Mouse (Mus musculus) MEL (cell line): ENCODE data around the gene Mmd. TPM values are rescaled to one million over a fixed set of nuclear protein-coding genes. Genes with fewer than 3 reads are reported as not detected.

Experiments used
- DNase-seq: peaks from one replicate; pipeline ENCODE4 v3.0.0; 2011; ENCODE audit warnings: low read depth, low spot score
- H3K27ac ChIP-seq: 2 replicates; pipeline ENCODE4 v1.5.1; 2012; ENCODE audit warnings: low read depth, mild to moderate bottlenecking, control low read depth, low read length, moderate library complexity; ENCODE audit not compliant: control insufficient read depth
- H3K27me3 ChIP-seq, 2 experiments: fragments of 150-350 bp in 1 of 2; sonication (generic) in 1 of 2; 2 replicates each; pipeline ENCODE4 v1.6.1; 2012; ENCODE audit warnings: low read length in 2 of 2, mild to moderate bottlenecking in 2 of 2, improper control_type of control experiment in 1 of 2, moderate library complexity in 1 of 2; ENCODE audit not compliant: insufficient read depth in 2 of 2, control insufficient read depth in 1 of 2
- H3K36me3 ChIP-seq, 2 experiments: 2 replicates each; pipeline ENCODE4 v1.6.1; 2012 to 2014; ENCODE audit warnings: low read length in 2 of 2, improper control_type of control experiment in 1 of 2, inconsistent platforms in 1 of 2, mild to moderate bottlenecking in 1 of 2; ENCODE audit not compliant: insufficient read depth in 2 of 2, control insufficient read depth in 1 of 2
- H3K4me1 ChIP-seq, 2 experiments: fragments of 150-350 bp in 1 of 2; sonication (generic) in 1 of 2; 2 replicates each; pipeline ENCODE4 v1.6.1; 2012; ENCODE audit warnings: low read length in 2 of 2, improper control_type of control experiment in 1 of 2, mild to moderate bottlenecking in 1 of 2; ENCODE audit not compliant: insufficient read depth in 2 of 2, control insufficient read depth in 1 of 2
- H3K4me3 ChIP-seq, 2 experiments: fragments of 150-350 bp in 1 of 2; sonication (generic) in 1 of 2; 2 replicates each; pipeline ENCODE4 v1.5.1; 2012; ENCODE audit warnings: low read depth in 2 of 2, low read length in 2 of 2, mild to moderate bottlenecking in 2 of 2, moderate library complexity in 2 of 2, control low read depth in 1 of 2, improper control_type of control experiment in 1 of 2; ENCODE audit not compliant: control insufficient read depth in 1 of 2, insufficient read depth in 1 of 2
- H3K79me2 ChIP-seq: 2 replicates; pipeline ENCODE4 v1.6.1; 2012; ENCODE audit warnings: mild to moderate bottlenecking, low read length, moderate library complexity; ENCODE audit not compliant: control insufficient read depth, poor library complexity, insufficient read depth
- H3K9ac ChIP-seq: 2 replicates; pipeline ENCODE4 v1.6.1; 2012; ENCODE audit warnings: low read depth, mild to moderate bottlenecking, control low read depth, low read length, moderate library complexity; ENCODE audit not compliant: control insufficient read depth, poor library complexity, severe bottlenecking
- H3K9me3 ChIP-seq: fragments of 150-350 bp; sonication (generic); replicated peaks from 2 replicates; pipeline ENCODE4 v1.6.1; 2012; ENCODE audit warnings: mild to moderate bottlenecking, low read length, improper control_type of control experiment, moderate library complexity; ENCODE audit not compliant: insufficient read depth
- BHLHE40 ChIP-seq: IDR thresholded peaks from 2 replicates; pipeline ENCODE4 v1.6.1; 2012; ENCODE audit warnings: low read depth, mild to moderate bottlenecking, inconsistent platforms, low read length, improper control_type of control experiment, borderline replicate concordance
- CHD2 ChIP-seq: IDR thresholded peaks from 2 replicates; pipeline ENCODE4 v1.6.1; 2011; ENCODE audit warnings: low read length, improper control_type of control experiment
- ELF1 ChIP-seq: IDR thresholded peaks from 2 replicates; pipeline ENCODE4 v1.6.1; 2014; ENCODE audit warnings: low read depth, mild to moderate bottlenecking, inconsistent platforms, low read length, improper control_type of control experiment, moderate library complexity
- GABPA ChIP-seq: IDR thresholded peaks from 2 replicates; pipeline ENCODE4 v1.6.1; 2012; ENCODE audit warnings: low read depth, mild to moderate bottlenecking, inconsistent platforms, low read length, improper control_type of control experiment, moderate library complexity
- KAT2A ChIP-seq: conservative IDR thresholded peaks from 2 replicates; pipeline ENCODE4 v1.6.1; 2012; ENCODE audit warnings: low read depth, low read length, improper control_type of control experiment, inconsistent platforms
- MAFK ChIP-seq: IDR thresholded peaks from 2 replicates; pipeline ENCODE4 v1.6.1; 2011; ENCODE audit warnings: low read depth, mild to moderate bottlenecking, low read length, improper control_type of control experiment, borderline replicate concordance
- MEF2A ChIP-seq: IDR thresholded peaks from 2 replicates; pipeline ENCODE4 v1.6.1; 2014; ENCODE audit warnings: low read depth, mild to moderate bottlenecking, inconsistent platforms, low read length, improper control_type of control experiment; ENCODE audit not compliant: poor library complexity, insufficient replicate concordance, severe bottlenecking; ENCODE audit errors: extremely low read depth
- MYC ChIP-seq: IDR thresholded peaks from 2 replicates; pipeline ENCODE4 v1.6.1; 2011; ENCODE audit warnings: low read depth, mild to moderate bottlenecking, low read length, improper control_type of control experiment, moderate library complexity
- NELFE ChIP-seq: IDR thresholded peaks from 2 replicates; pipeline ENCODE4 v1.6.1; 2011; ENCODE audit warnings: low read depth, low read length, improper control_type of control experiment
- POLR2A ChIP-seq, 2 experiments: IDR thresholded peaks; 2 replicates each; pipeline ENCODE4 v1.6.1; 2011 to 2012; ENCODE audit warnings: low read length in 2 of 2, mild to moderate bottlenecking in 2 of 2, control low read depth in 1 of 2, improper control_type of control experiment in 1 of 2, low read depth in 1 of 2, moderate library complexity in 1 of 2; ENCODE audit not compliant: control insufficient read depth in 1 of 2, insufficient read depth in 1 of 2, poor library complexity in 1 of 2
- POLR2AphosphoS2 ChIP-seq: IDR thresholded peaks from 2 replicates; pipeline ENCODE4 v1.6.1; 2011; ENCODE audit warnings: low read length, improper control_type of control experiment
- TAL1 ChIP-seq: IDR thresholded peaks from 2 replicates; pipeline ENCODE4 v1.6.1; 2012; ENCODE audit warnings: mild to moderate bottlenecking, inconsistent platforms, low read length, moderate library complexity, mixed read lengths
- TBP ChIP-seq: IDR thresholded peaks from 2 replicates; pipeline ENCODE4 v1.8.0; 2011; ENCODE audit warnings: low read depth, low read length, improper control_type of control experiment
- USF1 ChIP-seq: IDR thresholded peaks from 2 replicates; pipeline ENCODE4 v1.6.1; 2014; ENCODE audit warnings: low read depth, mild to moderate bottlenecking, inconsistent platforms, low read length, improper control_type of control experiment, moderate library complexity
- USF2 ChIP-seq, 2 experiments: IDR thresholded peaks; 2 replicates each; pipeline ENCODE4 v1.6.1; 2011 to 2012; ENCODE audit warnings: improper control_type of control experiment in 2 of 2, low read length in 2 of 2, borderline replicate concordance in 1 of 2, inconsistent platforms in 1 of 2, low read depth in 1 of 2, mild to moderate bottlenecking in 1 of 2; ENCODE audit not compliant: insufficient read depth in 1 of 2
- ZC3H11A ChIP-seq: IDR thresholded peaks from 2 replicates; pipeline ENCODE4 v1.6.1; 2012; ENCODE audit warnings: low read depth, mild to moderate bottlenecking, inconsistent platforms, low read length, improper control_type of control experiment
- ZKSCAN1 ChIP-seq: IDR thresholded peaks from 2 replicates; pipeline ENCODE4 v1.6.1; 2012; ENCODE audit warnings: low read depth, mild to moderate bottlenecking, inconsistent platforms, low read length, improper control_type of control experiment, moderate library complexity
- ZMIZ1 ChIP-seq: IDR thresholded peaks from 2 replicates; pipeline ENCODE4 v1.6.1; 2012; ENCODE audit warnings: low read depth, mild to moderate bottlenecking, inconsistent platforms, low read length, improper control_type of control experiment, moderate library complexity
- polyA plus RNA-seq, 2 experiments: library from polyadenylated mRNA; stranded (reverse) in 1 of 2; unstranded in 1 of 2; fragments of >175 nt in 1 of 2; fragments of >200 nt in 1 of 2; gene quantifications; 2 replicates each; pipeline versions ENCODE4 v1.2.1 to v1.2.4; 2012; ENCODE audit warnings: low replicate concordance in 2 of 2, low read depth in 1 of 2; ENCODE audit not compliant: insufficient read length in 2 of 2, insufficient read depth in 1 of 2, missing spikeins in 1 of 2
- total RNA-seq: library from RNA; depleted of rRNA; stranded (reverse); fragments of 300-350 nt; gene quantifications from 2 replicates; pipeline ENCODE4 v1.2.3, GENCODE M21; 2012

The Mmd gene
- total and polyA plus RNA-seq, 3 experiments = 7.4 to 15.5 TPM; not detected in 1

- H3K4me3 ChIP-seq = no peak overlapping the region
- no peaks in the 10 kb centered on the region for H3K27me3 ChIP-seq
- no peak overlapping the region for H3K9ac ChIP-seq
- 0 out of 4 replicates have a peak, but pooled peaks cover 0 to 1% of the 10 kb centered on the region in 2 experiments for H3K36me3 ChIP-seq
- DNase-seq = no peak
- no peaks in the 10 kb centered on the region for H3K4me1 ChIP-seq
- H3K9me3 ChIP-seq = no peaks in the 10 kb centered on the region
- TF ChIP-seq TBP (no peak), MYC (no peak), USF1 (no peak), ZC3H11A (no peak)
- H3K27ac ChIP-seq = no peak overlapping the region
- H3K79me2 ChIP-seq = no peaks in the 10 kb centered on the region
These were observed 21.0 kb downstream of the Mmd start for GRCm38 (mm10) chr11:90270132-90270877.

- 0 out of 4 replicates have a peak, but pooled peaks cover 0 to 1% of the 10 kb centered on the region in 2 experiments for H3K36me3 ChIP-seq
- H3K27me3 ChIP-seq = no peaks in the 10 kb centered on the region
- H3K79me2 ChIP-seq = no peaks in the 10 kb centered on the region
- H3K9ac ChIP-seq = no peak overlapping the region
- no peak overlapping the region for H3K27ac ChIP-seq
- H3K4me3 ChIP-seq = no peak overlapping the region
- no peaks in the 10 kb centered on the region for H3K9me3 ChIP-seq
- no peaks in the 10 kb centered on the region for H3K4me1 ChIP-seq
- TF ChIP-seq MYC = no peak
- TF ChIP-seq POLR2A (IDR thresholded peaks at IDR 0.05; ENCODE audit: control insufficient read depth in 1 of 2, insufficient read depth in 1 of 2, low read depth in 1 of 2, low read length in 2 of 2, poor library complexity in 1 of 2) = no peak
- no peak for TF ChIP-seq BHLHE40
- TF ChIP-seq ZMIZ1 = no peak
- no peak for TF ChIP-seq MEF2A
- no peak for TF ChIP-seq MAFK
- no peak for TF ChIP-seq POLR2AphosphoS2
- TF ChIP-seq NELFE = no peak
- TF ChIP-seq USF2 (IDR thresholded peaks at IDR 0.05; ENCODE audit: borderline replicate concordance in 1 of 2, insufficient read depth in 1 of 2, low read depth in 1 of 2, low read length in 2 of 2) = no peak
- no peak for TF ChIP-seq ZKSCAN1
- TF ChIP-seq KAT2A = no peak
- TF ChIP-seq GABPA = no peak
- TF ChIP-seq ELF1 = no peak
- no peak for TF ChIP-seq TAL1
- no peak for TF ChIP-seq ZC3H11A
- no peak for TF ChIP-seq CHD2
- no peak for DNase-seq
These were observed 24.9 kb downstream of the Mmd start for GRCm38 (mm10) chr11:90274187-90274586.
